24 mouse cellular contexts compared by ENCODE assay signal in genomic region chr4:55615808-55616207, GRCm38 (mm10).
DNase-seq lines count a peak whose midpoint lies in the region; ATAC-seq and TF ChIP-seq lines count a peak whose summit lies in the region.
"Had no signal": no experiment of that assay in that cellular context is flagged by ENCODE, and none has a peak within 500 bp of the region (broad histone marks: within the 10 kb centered on the region; RNA-seq: fewer than 3 reads in every experiment).

No protein-coding gene starts in this region.

- H3K27ac ChIP-seq in left cerebral cortex, adult 2 months, result no peak overlapping the region
- H3K27ac ChIP-seq in kidney, embryonic 16.5 days (ENCODE audit: low read length), result no peak overlapping the region
- H3K27ac ChIP-seq in limb, embryonic 10.5 days, result no peak overlapping the region
- H3K27ac ChIP-seq: heart, embryonic 15.5 days; hindbrain, embryonic 10.5 days; hindbrain, embryonic 13.5 days; hindbrain, postnatal 0 days had no signal

- H3K4me2 ChIP-seq in kidney, embryonic 16.5 days (replicated peaks; ENCODE audit: low read depth, low read length), result no peak overlapping the region
- H3K4me2 ChIP-seq: heart, embryonic 12.5 days; heart, embryonic 15.5 days; hindbrain, embryonic 13.5 days had no signal

- H3K4me3 ChIP-seq in left cerebral cortex, adult 2 months, result no peak overlapping the region
- no peak overlapping the region for H3K4me3 ChIP-seq in kidney, embryonic 16.5 days (ENCODE audit: low read length)
- H3K4me3 ChIP-seq in limb, embryonic 10.5 days, result no peak overlapping the region
- H3K4me3 ChIP-seq: heart, embryonic 12.5 days; heart, embryonic 15.5 days; hindbrain, embryonic 10.5 days; hindbrain, embryonic 13.5 days had no signal

- TF ChIP-seq CTCF in left cerebral cortex, adult 2 months (IDR thresholded peaks at IDR 0.05), result no peak

- intact Hi-C loops in left cerebral cortex, postnatal 14 days (cut with DNase I), result no loop called here
- intact Hi-C loops in left cerebral cortex, adult 2 months (cut with DNase I), result no loop called here

- no peaks in the 10 kb centered on the region for H3K9me3 ChIP-seq in kidney, embryonic 16.5 days (ENCODE audit: low read length)
- H3K9me3 ChIP-seq in limb, embryonic 10.5 days (replicated peaks), result no peaks in the 10 kb centered on the region
- H3K9me3 ChIP-seq: heart, embryonic 12.5 days; heart, embryonic 15.5 days; hindbrain, embryonic 10.5 days; hindbrain, embryonic 13.5 days had no signal

- ATAC-seq in kidney, embryonic 16.5 days (ENCODE audit: low FRiP score, low TSS enrichment), result no peak
- ATAC-seq: CD4-positive, CD25-positive, alpha-beta regulatory T cell, adult 4 months; forebrain, embryonic 14.5 days; forebrain, postnatal 0 days; hindbrain, postnatal 0 days; inflammation-experienced regulatory T-cells, adult 6 months had no signal

- no peaks in the 10 kb centered on the region for H3K36me3 ChIP-seq in kidney, embryonic 16.5 days (ENCODE audit: insufficient read depth, low read length)
- no peaks in the 10 kb centered on the region for H3K36me3 ChIP-seq in limb, embryonic 10.5 days
- H3K36me3 ChIP-seq: heart, embryonic 12.5 days; heart, embryonic 15.5 days; hindbrain, embryonic 10.5 days; hindbrain, embryonic 13.5 days had no signal

- H3K9ac ChIP-seq in kidney, embryonic 16.5 days (replicated peaks; ENCODE audit: low read length), result no peak overlapping the region
- H3K9ac ChIP-seq: forebrain, postnatal 0 days; heart, embryonic 12.5 days; heart, embryonic 15.5 days; hindbrain, embryonic 13.5 days had no signal

- peak; percentile 10 to 52 for DNase-seq in left cerebral cortex, postnatal 14 days (ENCODE audit: low spot score in 2 of 2)
- no peak for DNase-seq in left cerebral cortex, adult 2 months (ENCODE audit: extremely low spot score in 1 of 2, low spot score in 2 of 2)
- peak; percentile 32 for DNase-seq in brain, adult 2 months (ENCODE audit: low read depth, low spot score)
- peak; percentile 29 for DNase-seq in skeletal muscle tissue, adult 2 months (ENCODE audit: low read depth, low spot score)
- no peak for DNase-seq in limb, embryonic 10.5 days (ENCODE audit: low spot score)
- DNase-seq: adrenal gland, adult 8-10 months; adrenal gland, postnatal 25 days; cerebellum, adult 18-20 months; cerebellum, adult 9-10 months; cerebellum, postnatal 14 days; forebrain, postnatal 0 days; gastrocnemius, postnatal 10 days; gastrocnemius, postnatal 36 days; heart, postnatal 10 days; heart, postnatal 36 days had no signal

- H3K27me3 ChIP-seq in kidney, embryonic 16.5 days (ENCODE audit: insufficient read depth, low read length), result no peaks in the 10 kb centered on the region
- H3K27me3 ChIP-seq in limb, embryonic 10.5 days (ENCODE audit: low read depth, poor library complexity, severe bottlenecking), result no peaks in the 10 kb centered on the region
- H3K27me3 ChIP-seq: heart, embryonic 12.5 days; heart, embryonic 15.5 days; hindbrain, embryonic 13.5 days had no signal

- 69% methylated on average over 6 of the region's 6 CpGs for WGBS in kidney, embryonic 16.5 days
- WGBS in limb, embryonic 10.5 days, result 79% methylated on average over 6 of the region's 6 CpGs

- H3K4me1 ChIP-seq in kidney, embryonic 16.5 days (ENCODE audit: insufficient read depth, low read length), result no peaks in the 10 kb centered on the region
- H3K4me1 ChIP-seq in limb, embryonic 10.5 days, result no peaks in the 10 kb centered on the region
- H3K4me1 ChIP-seq: heart, embryonic 12.5 days; heart, embryonic 15.5 days; hindbrain, embryonic 10.5 days; hindbrain, embryonic 13.5 days had no signal

Comparison
In these comparisons a context has a peak if more than half of its experiments do, and no peak if none do; other contexts are left out.
1. DNase-seq: peak in left cerebral cortex, postnatal 14 days (2 of 2), brain, adult 2 months (single experiment) and skeletal muscle tissue, adult 2 months (single experiment); none in left cerebral cortex, adult 2 months (0 of 2) and limb, embryonic 10.5 days (single experiment).